Mouse (Mus musculus) ES-E14 (cell line): ENCODE measurements at regions not wholly inside any gene's neighbourhood (a gene's known extent, or its start where the extent isn't known, plus 50 kb on each side); places are given as distances from the start of the nearest gene placed in this dataset.

Source experiments
- CHD2 ChIP-seq: IDR thresholded peaks from 2 replicates; pipeline ENCODE4 v1.6.1; 2014; ENCODE audit warnings: mild to moderate bottlenecking, low read depth, low read length, inconsistent platforms
- HCFC1 ChIP-seq: IDR thresholded peaks from 2 replicates; pipeline ENCODE4 v1.6.1; 2012; ENCODE audit warnings: low read length, inconsistent platforms, borderline replicate concordance; ENCODE audit not compliant: insufficient read depth
- ZC3H11A ChIP-seq: IDR thresholded peaks from 2 replicates; pipeline ENCODE4 v1.6.1; 2012; ENCODE audit warnings: low read depth, mild to moderate bottlenecking, inconsistent platforms, low read length, borderline replicate concordance
- ZNF384 ChIP-seq: IDR thresholded peaks from 2 replicates; pipeline ENCODE4 v1.6.1; 2012; ENCODE audit warnings: low read depth, low read length, inconsistent platforms

DNA sequence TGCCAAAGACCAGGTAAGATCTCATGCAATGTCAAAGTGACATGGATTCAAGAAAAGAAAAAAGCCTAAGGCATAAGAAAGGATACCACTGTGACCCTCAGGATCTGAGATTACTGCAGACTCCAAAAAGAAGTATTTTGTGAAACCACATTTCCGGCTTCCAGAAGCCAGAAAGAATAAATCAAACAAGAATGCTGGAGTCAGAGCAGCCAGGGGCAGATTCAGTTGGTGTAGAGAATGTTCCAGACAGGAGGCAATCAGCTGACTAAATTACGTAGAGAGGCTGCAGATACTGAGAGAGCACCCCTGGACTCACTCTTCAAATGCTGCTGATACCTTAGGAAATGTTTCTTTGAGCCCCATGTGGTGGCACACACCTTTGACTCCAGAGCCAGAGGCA is 67.7 kb upstream of the Tln2 start:
- no peak for TF ChIP-seq ZNF384
- no peak for TF ChIP-seq HCFC1
- no peak for TF ChIP-seq CHD2
- TF ChIP-seq ZC3H11A: no peak
